Mouse (Mus musculus) myocyte (in vitro differentiated cells): Measurements from ENCODE around the gene Ms4a10.

ENCODE experiments used
- CEBPB ChIP-seq: IDR thresholded peaks from 2 replicates; pipeline ENCODE4 v1.6.1; 2011; ENCODE audit warnings: mild to moderate bottlenecking, moderate library complexity; ENCODE audit not compliant: poor library complexity, insufficient read depth, severe bottlenecking
- E2F4 ChIP-seq: IDR thresholded peaks from one replicate; pipeline ENCODE4 v1.6.1; 2011; ENCODE audit warnings: mild to moderate bottlenecking, control low read depth, moderate library complexity; ENCODE audit not compliant: insufficient read depth
- MAX ChIP-seq: IDR thresholded peaks from one replicate; pipeline ENCODE4 v1.6.1; 2011; ENCODE audit warnings: low read depth, mild to moderate bottlenecking, control low read depth
- POLR2A ChIP-seq: IDR thresholded peaks from one replicate; pipeline ENCODE4 v1.6.1; 2011; ENCODE audit warnings: low read depth, mild to moderate bottlenecking, control low read depth, moderate library complexity; ENCODE audit not compliant: insufficient read length
- POLR2AphosphoS2 ChIP-seq: IDR thresholded peaks from one replicate; pipeline ENCODE4 v1.6.1; 2011; ENCODE audit warnings: low read depth, control low read depth; ENCODE audit not compliant: insufficient read length
- REST ChIP-seq: IDR thresholded peaks from one replicate; pipeline ENCODE4 v1.6.1; 2011; ENCODE audit warnings: mild to moderate bottlenecking, control low read depth, moderate library complexity; ENCODE audit not compliant: insufficient read depth, insufficient read length
- TCF12 ChIP-seq: IDR thresholded peaks from one replicate; pipeline ENCODE4 v1.6.1; 2011; ENCODE audit warnings: mild to moderate bottlenecking, control low read depth; ENCODE audit not compliant: poor library complexity, insufficient read depth, severe bottlenecking
- TCF3 ChIP-seq: IDR thresholded peaks from one replicate; pipeline ENCODE4 v1.6.1; 2011; ENCODE audit warnings: low read depth, control low read depth; ENCODE audit not compliant: insufficient read length
- USF1 ChIP-seq: IDR thresholded peaks from one replicate; pipeline ENCODE4 v1.6.1; 2011; ENCODE audit warnings: low read depth, mild to moderate bottlenecking, control low read depth, moderate library complexity

GRCm38 (mm10) chr19:10935029-10935428 lies 39.4 kb downstream of the Ms4a10 start:
- TF ChIP-seq POLR2A (no peak), CEBPB (no peak), TCF3 (no peak), POLR2AphosphoS2 (no peak), E2F4 (no peak), MAX (no peak), REST (no peak), USF1 (no peak), TCF12 (no peak)
